Mouse (Mus musculus) MEL (cell line): ENCODE results near the gene Eif2s1. TPM values are rescaled to one million over a fixed set of nuclear protein-coding genes. Genes with fewer than 3 reads are reported as not detected.
A peak's percentile ranks its signal among the peaks of the same experiment; 100 is the strongest.

Experiments
- DNase-seq: peaks from one replicate; pipeline ENCODE4 v3.0.0; 2011; ENCODE audit warnings: low read depth, low spot score
- H3K27ac ChIP-seq: 2 replicates; pipeline ENCODE4 v1.5.1; 2012; ENCODE audit warnings: low read depth, mild to moderate bottlenecking, control low read depth, low read length, moderate library complexity; ENCODE audit not compliant: control insufficient read depth
- H3K27me3 ChIP-seq, 2 experiments: fragments of 150-350 bp in 1 of 2; sonication (generic) in 1 of 2; 2 replicates each; pipeline ENCODE4 v1.6.1; 2012; ENCODE audit warnings: low read length in 2 of 2, mild to moderate bottlenecking in 2 of 2, improper control_type of control experiment in 1 of 2, moderate library complexity in 1 of 2; ENCODE audit not compliant: insufficient read depth in 2 of 2, control insufficient read depth in 1 of 2
- H3K36me3 ChIP-seq, 2 experiments: 2 replicates each; pipeline ENCODE4 v1.6.1; 2012 to 2014; ENCODE audit warnings: low read length in 2 of 2, improper control_type of control experiment in 1 of 2, inconsistent platforms in 1 of 2, mild to moderate bottlenecking in 1 of 2; ENCODE audit not compliant: insufficient read depth in 2 of 2, control insufficient read depth in 1 of 2
- H3K4me1 ChIP-seq, 2 experiments: fragments of 150-350 bp in 1 of 2; sonication (generic) in 1 of 2; 2 replicates each; pipeline ENCODE4 v1.6.1; 2012; ENCODE audit warnings: low read length in 2 of 2, improper control_type of control experiment in 1 of 2, mild to moderate bottlenecking in 1 of 2; ENCODE audit not compliant: insufficient read depth in 2 of 2, control insufficient read depth in 1 of 2
- H3K4me3 ChIP-seq, 2 experiments: fragments of 150-350 bp in 1 of 2; sonication (generic) in 1 of 2; 2 replicates each; pipeline ENCODE4 v1.5.1; 2012; ENCODE audit warnings: low read depth in 2 of 2, low read length in 2 of 2, mild to moderate bottlenecking in 2 of 2, moderate library complexity in 2 of 2, control low read depth in 1 of 2, improper control_type of control experiment in 1 of 2; ENCODE audit not compliant: control insufficient read depth in 1 of 2, insufficient read depth in 1 of 2
- H3K79me2 ChIP-seq: 2 replicates; pipeline ENCODE4 v1.6.1; 2012; ENCODE audit warnings: mild to moderate bottlenecking, low read length, moderate library complexity; ENCODE audit not compliant: control insufficient read depth, poor library complexity, insufficient read depth
- H3K9ac ChIP-seq: 2 replicates; pipeline ENCODE4 v1.6.1; 2012; ENCODE audit warnings: low read depth, mild to moderate bottlenecking, control low read depth, low read length, moderate library complexity; ENCODE audit not compliant: control insufficient read depth, poor library complexity, severe bottlenecking
- H3K9me3 ChIP-seq: fragments of 150-350 bp; sonication (generic); replicated peaks from 2 replicates; pipeline ENCODE4 v1.6.1; 2012; ENCODE audit warnings: mild to moderate bottlenecking, low read length, improper control_type of control experiment, moderate library complexity; ENCODE audit not compliant: insufficient read depth
- CHD2 ChIP-seq: IDR thresholded peaks from 2 replicates; pipeline ENCODE4 v1.6.1; 2011; ENCODE audit warnings: low read length, improper control_type of control experiment
- CTCF ChIP-seq, 3 experiments: IDR thresholded peaks in 2 of 3; conservative IDR thresholded peaks in 1 of 3; 2 replicates each; pipeline ENCODE4 v1.5.1; 2011 to 2012; ENCODE audit warnings: low read length in 3 of 3, low read depth in 2 of 3, mild to moderate bottlenecking in 2 of 3, improper control_type of control experiment in 1 of 3, inconsistent platforms in 1 of 3, mixed read lengths in 1 of 3, moderate library complexity in 1 of 3; ENCODE audit not compliant: control insufficient read depth in 1 of 3, insufficient read depth in 1 of 3, poor library complexity in 1 of 3, severe bottlenecking in 1 of 3
- ELF1 ChIP-seq: IDR thresholded peaks from 2 replicates; pipeline ENCODE4 v1.6.1; 2014; ENCODE audit warnings: low read depth, mild to moderate bottlenecking, inconsistent platforms, low read length, improper control_type of control experiment, moderate library complexity
- EP300 ChIP-seq, 2 experiments: IDR thresholded peaks; 2 replicates each; pipeline ENCODE4 v1.6.1; 2011; ENCODE audit warnings: improper control_type of control experiment in 2 of 2, low read length in 2 of 2, low read depth in 1 of 2, mild to moderate bottlenecking in 1 of 2
- ETS1 ChIP-seq: IDR thresholded peaks from 2 replicates; pipeline ENCODE4 v1.6.1; 2012; ENCODE audit warnings: low read depth, mild to moderate bottlenecking, inconsistent platforms, low read length, improper control_type of control experiment, moderate library complexity
- GATA1 ChIP-seq: IDR thresholded peaks from 2 replicates; pipeline ENCODE4 v1.6.1; 2011; ENCODE audit warnings: low read depth, low read length, improper control_type of control experiment
- HCFC1 ChIP-seq: IDR thresholded peaks from 2 replicates; pipeline ENCODE4 v1.6.1; 2012; ENCODE audit warnings: low read depth, mild to moderate bottlenecking, inconsistent platforms, low read length, improper control_type of control experiment, moderate library complexity
- JUND ChIP-seq: IDR thresholded peaks from 2 replicates; pipeline ENCODE4 v1.6.1; 2011; ENCODE audit warnings: low read depth, mild to moderate bottlenecking, improper control_type of control experiment, low read length
- KAT2A ChIP-seq: conservative IDR thresholded peaks from 2 replicates; pipeline ENCODE4 v1.6.1; 2012; ENCODE audit warnings: low read depth, low read length, improper control_type of control experiment, inconsistent platforms
- MAFK ChIP-seq: IDR thresholded peaks from 2 replicates; pipeline ENCODE4 v1.6.1; 2011; ENCODE audit warnings: low read depth, mild to moderate bottlenecking, low read length, improper control_type of control experiment, borderline replicate concordance
- MAX ChIP-seq: IDR thresholded peaks from 2 replicates; pipeline ENCODE4 v1.6.1; 2011; ENCODE audit warnings: low read length, improper control_type of control experiment
- MEF2A ChIP-seq: IDR thresholded peaks from 2 replicates; pipeline ENCODE4 v1.6.1; 2014; ENCODE audit warnings: low read depth, mild to moderate bottlenecking, inconsistent platforms, low read length, improper control_type of control experiment; ENCODE audit not compliant: poor library complexity, insufficient replicate concordance, severe bottlenecking; ENCODE audit errors: extremely low read depth
- MYB ChIP-seq: IDR thresholded peaks from 2 replicates; pipeline ENCODE4 v1.6.1; 2011; ENCODE audit warnings: mild to moderate bottlenecking, low read depth, low read length, improper control_type of control experiment
- MYC ChIP-seq: IDR thresholded peaks from 2 replicates; pipeline ENCODE4 v1.6.1; 2011; ENCODE audit warnings: low read depth, mild to moderate bottlenecking, low read length, improper control_type of control experiment, moderate library complexity
- POLR2A ChIP-seq, 2 experiments: IDR thresholded peaks; 2 replicates each; pipeline ENCODE4 v1.6.1; 2011 to 2012; ENCODE audit warnings: low read length in 2 of 2, mild to moderate bottlenecking in 2 of 2, control low read depth in 1 of 2, improper control_type of control experiment in 1 of 2, low read depth in 1 of 2, moderate library complexity in 1 of 2; ENCODE audit not compliant: control insufficient read depth in 1 of 2, insufficient read depth in 1 of 2, poor library complexity in 1 of 2
- POLR2AphosphoS2 ChIP-seq: IDR thresholded peaks from 2 replicates; pipeline ENCODE4 v1.6.1; 2011; ENCODE audit warnings: low read length, improper control_type of control experiment
- RAD21 ChIP-seq: IDR thresholded peaks from 2 replicates; pipeline ENCODE4 v1.6.1; 2011; ENCODE audit warnings: mild to moderate bottlenecking, low read depth, low read length, improper control_type of control experiment
- RCOR1 ChIP-seq: IDR thresholded peaks from 2 replicates; pipeline ENCODE4 v1.6.1; 2012; ENCODE audit warnings: low read depth, mild to moderate bottlenecking, inconsistent platforms, low read length, improper control_type of control experiment
- SMC3 ChIP-seq: IDR thresholded peaks from 2 replicates; pipeline ENCODE4 v1.6.1; 2011; ENCODE audit warnings: low read depth, low read length, improper control_type of control experiment
- TAL1 ChIP-seq: IDR thresholded peaks from 2 replicates; pipeline ENCODE4 v1.6.1; 2012; ENCODE audit warnings: mild to moderate bottlenecking, inconsistent platforms, low read length, moderate library complexity, mixed read lengths
- TCF12 ChIP-seq: IDR thresholded peaks from 2 replicates; pipeline ENCODE4 v1.6.1; 2014; ENCODE audit warnings: low read depth, mild to moderate bottlenecking, inconsistent platforms, low read length, improper control_type of control experiment, moderate library complexity
- USF2 ChIP-seq, 2 experiments: IDR thresholded peaks; 2 replicates each; pipeline ENCODE4 v1.6.1; 2011 to 2012; ENCODE audit warnings: improper control_type of control experiment in 2 of 2, low read length in 2 of 2, borderline replicate concordance in 1 of 2, inconsistent platforms in 1 of 2, low read depth in 1 of 2, mild to moderate bottlenecking in 1 of 2; ENCODE audit not compliant: insufficient read depth in 1 of 2
- ZC3H11A ChIP-seq: IDR thresholded peaks from 2 replicates; pipeline ENCODE4 v1.6.1; 2012; ENCODE audit warnings: low read depth, mild to moderate bottlenecking, inconsistent platforms, low read length, improper control_type of control experiment
- ZKSCAN1 ChIP-seq: IDR thresholded peaks from 2 replicates; pipeline ENCODE4 v1.6.1; 2012; ENCODE audit warnings: low read depth, mild to moderate bottlenecking, inconsistent platforms, low read length, improper control_type of control experiment, moderate library complexity
- ZMIZ1 ChIP-seq: IDR thresholded peaks from 2 replicates; pipeline ENCODE4 v1.6.1; 2012; ENCODE audit warnings: low read depth, mild to moderate bottlenecking, inconsistent platforms, low read length, improper control_type of control experiment, moderate library complexity
- ZNF384 ChIP-seq: IDR thresholded peaks from 2 replicates; pipeline ENCODE4 v1.6.1; 2012; ENCODE audit warnings: low read depth, mild to moderate bottlenecking, inconsistent platforms, low read length, improper control_type of control experiment
- polyA plus RNA-seq, 2 experiments: library from polyadenylated mRNA; stranded (reverse) in 1 of 2; unstranded in 1 of 2; fragments of >175 nt in 1 of 2; fragments of >200 nt in 1 of 2; gene quantifications; 2 replicates each; pipeline versions ENCODE4 v1.2.1 to v1.2.4; 2012; ENCODE audit warnings: low replicate concordance in 2 of 2, low read depth in 1 of 2; ENCODE audit not compliant: insufficient read length in 2 of 2, insufficient read depth in 1 of 2, missing spikeins in 1 of 2
- total RNA-seq: library from RNA; depleted of rRNA; stranded (reverse); fragments of 300-350 nt; gene quantifications from 2 replicates; pipeline ENCODE4 v1.2.3, GENCODE M21; 2012

Eif2s1 gene
- total and polyA plus RNA-seq, 3 experiments: 114 to 550 (median 197) TPM

- no peak for TF ChIP-seq MYB
- TF ChIP-seq MEF2A: no peak
- TF ChIP-seq ZNF384: no peak
- no peak for TF ChIP-seq HCFC1
- TF ChIP-seq ETS1: no peak
Observed at GRCm38 (mm10) chr12:78862254-78862730, 673 bp downstream of the Eif2s1 start (continued).

GRCm38 (mm10) chr12:78865434-78865833, 3.8 kb downstream of the Eif2s1 start:
- Histone ChIP-seq H3K9ac (no peak overlapping the region), H3K79me2 (peaks cover 59% of the 10 kb centered on the region), H3K9me3 (no peaks in the 10 kb centered on the region), H3K27me3 (no peaks in the 10 kb centered on the region), H3K4me1 (peaks cover 12 to 13% of the 10 kb centered on the region in 2 experiments), H3K4me3 (no peak overlapping the region), H3K27ac (no peak overlapping the region), H3K36me3 (peaks cover 34 to 48% of the 10 kb centered on the region in 2 experiments)
- DNase-seq: peak; percentile 69
- peak; percentile 48 to 56 (median 53) for TF ChIP-seq CTCF (IDR thresholded peaks at IDR 0.05 in 2 of 3, conservative IDR thresholded peaks at IDR 0.05 in 1 of 3; ENCODE audit: control insufficient read depth in 1 of 3, insufficient read depth in 1 of 3, low read depth in 2 of 3, low read length in 3 of 3, poor library complexity in 1 of 3, severe bottlenecking in 1 of 3)
- TF ChIP-seq RAD21: peak; percentile 20
- TF ChIP-seq POLR2A (IDR thresholded peaks at IDR 0.05; ENCODE audit: control insufficient read depth in 1 of 2, insufficient read depth in 1 of 2, low read depth in 1 of 2, low read length in 2 of 2, poor library complexity in 1 of 2): no peak
- no peak for TF ChIP-seq RCOR1
- no peak for TF ChIP-seq USF2 (IDR thresholded peaks at IDR 0.05; ENCODE audit: borderline replicate concordance in 1 of 2, insufficient read depth in 1 of 2, low read depth in 1 of 2, low read length in 2 of 2)
- TF ChIP-seq POLR2AphosphoS2: no peak
- no peak for TF ChIP-seq MAFK
- no peak for TF ChIP-seq TCF12
- TF ChIP-seq SMC3: peak; percentile 17; the same call in 1 of the 2 replicates
- 0 out of 2 replicates have a peak, but pooled peaks have one; percentile 41 for TF ChIP-seq MYC
- no peak for TF ChIP-seq GATA1
- TF ChIP-seq KAT2A: no peak

- peaks cover 53 to 61% of the 10 kb centered on the region in 2 experiments for H3K36me3 ChIP-seq
- peak; percentile 87 for DNase-seq
- peak overlapping the region; percentile 77; the same call in 1 of the 2 replicates for H3K27ac ChIP-seq
Observed at GRCm38 (mm10) chr12:78868115-78868514, 6.5 kb downstream of the Eif2s1 start.

More at GRCm38 (mm10) chr12:78868115-78868514, 6.5 kb downstream of the Eif2s1 start:
- Histone ChIP-seq H3K79me2 (peaks cover 45% of the 10 kb centered on the region), H3K9ac (no peak overlapping the region), H3K9me3 (no peaks in the 10 kb centered on the region), H3K4me1 (peaks cover 12 to 13% of the 10 kb centered on the region in 2 experiments), H3K27me3 (no peaks in the 10 kb centered on the region), H3K4me3 (no peak overlapping the region)
- TF ChIP-seq RCOR1 (peak; percentile 66; the same call in 1 of the 2 replicates), GATA1 (peak; percentile 85), ZMIZ1 (no peak), TAL1 (peak; percentile 25; the same call in 1 of the 2 replicates), ETS1 (peak; percentile 78; the same call in 1 of the 2 replicates), ZC3H11A (no peak), ZNF384 (no peak), ELF1 (no peak), EP300 (IDR thresholded peaks at IDR 0.05; ENCODE audit: low read depth in 1 of 2, low read length in 2 of 2) (peak; percentile 67 to 90), ZKSCAN1 (peak; percentile 95), JUND (peak; percentile 94), MAX (no peak), TCF12 (no peak), CHD2 (no peak)
